Mouse (Mus musculus) B cell, adult 2 months (primary cell): ENCODE results near the gene 9130019O22Rik.

Source experiments
- DNase-seq, 2 experiments: peaks; one replicate each; pipeline ENCODE4 v3.0.0; 2022

9130019O22Rik gene

GRCm38 (mm10) chr7:127337636-127338035, 49.3 kb downstream of the 9130019O22Rik start:
- DNase-seq, result no peak

GRCm38 (mm10) chr7:127335604-127336003, 51.4 kb downstream of the 9130019O22Rik start:
- DNase-seq, result no peak

GRCm38 (mm10) chr7:127333240-127333639, 53.7 kb downstream of the 9130019O22Rik start:
- DNase-seq, result no peak
